Mouse (Mus musculus) testis, adult 2 months (tissue): ENCODE data around the gene Lmod1.

Experiments
- CTCF ChIP-seq: fragments of 200-500 bp; IDR thresholded peaks from 2 replicates; pipeline ENCODE4 v1.5.1; 2012; ENCODE audit warnings: low read depth, mild to moderate bottlenecking, inconsistent platforms, low read length, moderate library complexity; ENCODE audit not compliant: control insufficient read depth, insufficient read depth, insufficient replicate concordance
- POLR2A ChIP-seq: fragments of 200-500 bp; IDR thresholded peaks from 2 replicates; pipeline ENCODE4 v1.6.1; 2012; ENCODE audit warnings: low read depth, mild to moderate bottlenecking, inconsistent platforms, low read length, moderate library complexity; ENCODE audit not compliant: control insufficient read depth

GRCm38 (mm10) chr1:135413996-135414395 is 89.4 kb downstream of the Lmod1 start:
- no peak for TF ChIP-seq CTCF
- no peak for TF ChIP-seq POLR2A
